Mouse (Mus musculus) MEL (cell line): ENCODE results near the gene Zfp3.

Experiments
- BHLHE40 ChIP-seq: IDR thresholded peaks from 2 replicates; pipeline ENCODE4 v1.6.1; 2012; ENCODE audit warnings: low read depth, mild to moderate bottlenecking, inconsistent platforms, low read length, improper control_type of control experiment, borderline replicate concordance
- CTCF ChIP-seq, 3 experiments: IDR thresholded peaks in 2 of 3; conservative IDR thresholded peaks in 1 of 3; 2 replicates each; pipeline ENCODE4 v1.5.1; 2011 to 2012; ENCODE audit warnings: low read length in 3 of 3, low read depth in 2 of 3, mild to moderate bottlenecking in 2 of 3, improper control_type of control experiment in 1 of 3, inconsistent platforms in 1 of 3, mixed read lengths in 1 of 3, moderate library complexity in 1 of 3; ENCODE audit not compliant: control insufficient read depth in 1 of 3, insufficient read depth in 1 of 3, poor library complexity in 1 of 3, severe bottlenecking in 1 of 3
- GABPA ChIP-seq: IDR thresholded peaks from 2 replicates; pipeline ENCODE4 v1.6.1; 2012; ENCODE audit warnings: low read depth, mild to moderate bottlenecking, inconsistent platforms, low read length, improper control_type of control experiment, moderate library complexity
- GATA1 ChIP-seq: IDR thresholded peaks from 2 replicates; pipeline ENCODE4 v1.6.1; 2011; ENCODE audit warnings: low read depth, low read length, improper control_type of control experiment
- MAFK ChIP-seq: IDR thresholded peaks from 2 replicates; pipeline ENCODE4 v1.6.1; 2011; ENCODE audit warnings: low read depth, mild to moderate bottlenecking, low read length, improper control_type of control experiment, borderline replicate concordance
- MEF2A ChIP-seq: IDR thresholded peaks from 2 replicates; pipeline ENCODE4 v1.6.1; 2014; ENCODE audit warnings: low read depth, mild to moderate bottlenecking, inconsistent platforms, low read length, improper control_type of control experiment; ENCODE audit not compliant: poor library complexity, insufficient replicate concordance, severe bottlenecking; ENCODE audit errors: extremely low read depth
- POLR2A ChIP-seq, 2 experiments: IDR thresholded peaks; 2 replicates each; pipeline ENCODE4 v1.6.1; 2011 to 2012; ENCODE audit warnings: low read length in 2 of 2, mild to moderate bottlenecking in 2 of 2, control low read depth in 1 of 2, improper control_type of control experiment in 1 of 2, low read depth in 1 of 2, moderate library complexity in 1 of 2; ENCODE audit not compliant: control insufficient read depth in 1 of 2, insufficient read depth in 1 of 2, poor library complexity in 1 of 2
- RCOR1 ChIP-seq: IDR thresholded peaks from 2 replicates; pipeline ENCODE4 v1.6.1; 2012; ENCODE audit warnings: low read depth, mild to moderate bottlenecking, inconsistent platforms, low read length, improper control_type of control experiment
- UBTF ChIP-seq: IDR thresholded peaks from 2 replicates; pipeline ENCODE4 v1.6.1; 2012; ENCODE audit warnings: low read depth, mild to moderate bottlenecking, inconsistent platforms, low read length, improper control_type of control experiment, moderate library complexity, borderline replicate concordance; ENCODE audit not compliant: insufficient read depth
- USF2 ChIP-seq, 2 experiments: IDR thresholded peaks; 2 replicates each; pipeline ENCODE4 v1.6.1; 2011 to 2012; ENCODE audit warnings: improper control_type of control experiment in 2 of 2, low read length in 2 of 2, borderline replicate concordance in 1 of 2, inconsistent platforms in 1 of 2, low read depth in 1 of 2, mild to moderate bottlenecking in 1 of 2; ENCODE audit not compliant: insufficient read depth in 1 of 2
- ZMIZ1 ChIP-seq: IDR thresholded peaks from 2 replicates; pipeline ENCODE4 v1.6.1; 2012; ENCODE audit warnings: low read depth, mild to moderate bottlenecking, inconsistent platforms, low read length, improper control_type of control experiment, moderate library complexity

DNA sequence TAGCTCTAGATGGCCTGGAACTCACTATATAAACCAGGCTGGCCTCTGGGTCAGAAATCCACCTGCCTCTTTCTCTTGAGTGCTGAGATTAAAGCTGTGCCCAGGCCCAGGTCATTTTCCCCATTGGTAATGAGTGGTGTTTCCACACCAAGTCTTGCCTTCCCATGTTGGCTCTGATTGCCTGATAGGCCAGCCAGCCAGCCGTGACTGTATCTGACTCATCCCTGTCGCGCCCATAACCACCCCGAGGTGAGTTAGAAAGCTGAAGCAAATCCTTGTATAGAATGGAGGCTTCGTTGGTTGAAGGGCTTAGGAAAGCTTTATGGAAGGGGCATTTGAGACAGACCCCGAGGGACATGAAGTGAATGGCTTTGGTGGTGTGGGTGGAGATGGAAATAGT lies 48.2 kb upstream of the Zfp3 start:
- no peak for TF ChIP-seq BHLHE40
- TF ChIP-seq POLR2A (IDR thresholded peaks at IDR 0.05; ENCODE audit: control insufficient read depth in 1 of 2, insufficient read depth in 1 of 2, low read depth in 1 of 2, low read length in 2 of 2, poor library complexity in 1 of 2): no peak
- TF ChIP-seq UBTF: no peak
- no peak for TF ChIP-seq CTCF (IDR thresholded peaks at IDR 0.05 in 2 of 3, conservative IDR thresholded peaks at IDR 0.05 in 1 of 3; ENCODE audit: control insufficient read depth in 1 of 3, insufficient read depth in 1 of 3, low read depth in 2 of 3, low read length in 3 of 3, poor library complexity in 1 of 3, severe bottlenecking in 1 of 3)
- no peak for TF ChIP-seq GATA1
- TF ChIP-seq MAFK: no peak
- no peak for TF ChIP-seq RCOR1
- no peak for TF ChIP-seq ZMIZ1
- TF ChIP-seq GABPA: no peak
- TF ChIP-seq USF2 (IDR thresholded peaks at IDR 0.05; ENCODE audit: borderline replicate concordance in 1 of 2, insufficient read depth in 1 of 2, low read depth in 1 of 2, low read length in 2 of 2): no peak
- no peak for TF ChIP-seq MEF2A
